Comparison of ENCODE assay signal across 8 mouse cellular contexts in genomic region chr11:59302700-59303569, GRCm38 (mm10). TPM values are rescaled to one million over a fixed set of nuclear protein-coding genes. Genes with fewer than 3 reads are reported as not detected.
A peak's percentile ranks its signal among the peaks of the same experiment; 100 is the strongest.
DNase-seq lines count a peak whose midpoint lies in the region; ATAC-seq and TF ChIP-seq lines count a peak whose summit lies in the region.

No protein-coding gene starts in this region.

- H3K27ac ChIP-seq in midbrain, embryonic 10.5 days (replicated peaks), result no peak overlapping the region
- H3K27ac ChIP-seq in midbrain, embryonic 16.5 days (ENCODE audit: low read length), result no peak overlapping the region
- H3K27ac ChIP-seq in liver, postnatal 0 days (ENCODE audit: low read depth), result no peak overlapping the region

- no peaks in the 10 kb centered on the region for H3K36me3 ChIP-seq in midbrain, embryonic 10.5 days
- H3K36me3 ChIP-seq in midbrain, embryonic 16.5 days (ENCODE audit: control insufficient read depth, insufficient read depth, low read length), result no peaks in the 10 kb centered on the region
- no peaks in the 10 kb centered on the region for H3K36me3 ChIP-seq in liver, postnatal 0 days (replicated peaks; ENCODE audit: insufficient read depth, low read length)

- peaks cover 27% of the 10 kb centered on the region for H3K4me1 ChIP-seq in midbrain, embryonic 10.5 days
- peaks cover 17% of the 10 kb centered on the region for H3K4me1 ChIP-seq in midbrain, embryonic 16.5 days (ENCODE audit: control insufficient read depth, insufficient read depth, low read length)
- peaks cover 6% of the 10 kb centered on the region; the same call in 1 of the 2 replicates for H3K4me1 ChIP-seq in liver, postnatal 0 days (ENCODE audit: insufficient read depth)

- 40% methylated on average over 10 of the region's 10 CpGs for WGBS in midbrain, embryonic 10.5 days
- WGBS in midbrain, embryonic 16.5 days, result 20% methylated on average over 9 of the region's 10 CpGs
- WGBS in liver, postnatal 0 days (ENCODE audit: insufficient replicate concordance), result 22% methylated on average over 10 of the region's 10 CpGs

- no peak overlapping the region for H3K4me3 ChIP-seq in midbrain, embryonic 10.5 days
- no peak overlapping the region for H3K4me3 ChIP-seq in midbrain, embryonic 16.5 days (ENCODE audit: low read depth, low read length)
- H3K4me3 ChIP-seq in liver, postnatal 0 days (ENCODE audit: low read depth, low read length), result no peak overlapping the region

- no peak for ATAC-seq in midbrain, embryonic 16.5 days
- peak; percentile 45 for ATAC-seq in liver, postnatal 0 days

- TF ChIP-seq EP300 in liver, postnatal 0 days (IDR thresholded peaks at IDR 0.05; ENCODE audit: low read depth), result no peak

- no peaks in the 10 kb centered on the region for H3K9me3 ChIP-seq in midbrain, embryonic 10.5 days (replicated peaks)
- H3K9me3 ChIP-seq in midbrain, embryonic 16.5 days (replicated peaks; ENCODE audit: control insufficient read depth, low read length, poor library complexity, severe bottlenecking), result no peaks in the 10 kb centered on the region
- no peaks in the 10 kb centered on the region for H3K9me3 ChIP-seq in liver, postnatal 0 days (ENCODE audit: low read length)

- peak; percentile 72 for DNase-seq in midbrain, embryonic 10.5 days (ENCODE audit: low spot score)
- DNase-seq in cerebellum, postnatal 10 days, result peak; percentile 98 to 99
- DNase-seq in frontal cortex, postnatal 25 days (ENCODE audit: low spot score in 2 of 2), result peak; percentile 79 to 87
- DNase-seq in kidney, adult 9 months, result peak; percentile 93
- peak; percentile 77 for DNase-seq in liver, postnatal 0 days
- DNase-seq in ovary, postnatal 10 days (ENCODE audit: low spot score), result peak; percentile 61
- peak; percentile 60 for DNase-seq in thymus, postnatal 36 days

- H3K27me3 ChIP-seq in midbrain, embryonic 10.5 days (ENCODE audit: low read depth, poor library complexity, severe bottlenecking), result peaks cover 92% of the 10 kb centered on the region
- peaks cover 54% of the 10 kb centered on the region for H3K27me3 ChIP-seq in midbrain, embryonic 16.5 days (ENCODE audit: control insufficient read depth, insufficient read depth, low read depth, low read length)
- H3K27me3 ChIP-seq in liver, postnatal 0 days (ENCODE audit: insufficient read depth, low read length), result peaks cover 69% of the 10 kb centered on the region

- H3K4me2 ChIP-seq in midbrain, embryonic 16.5 days (ENCODE audit: low read length), result no peak overlapping the region
- H3K4me2 ChIP-seq in liver, postnatal 0 days (ENCODE audit: low read depth, low read length), result no peak overlapping the region

- TF ChIP-seq CTCF in liver, postnatal 0 days (IDR thresholded peaks at IDR 0.05; ENCODE audit: low read depth), result peak; percentile 83

- H3K9ac ChIP-seq in midbrain, embryonic 16.5 days (ENCODE audit: low read depth, low read length), result no peak overlapping the region
- H3K9ac ChIP-seq in liver, postnatal 0 days (replicated peaks), result no peak overlapping the region

RNA-seq across cellular contexts. Expression of gene Wnt9a, which starts 3.8 kb away (rescaled TPM):
- 7.8 and 9.7 TPM in 2 replicates for polyA plus RNA-seq in midbrain, embryonic 10.5 days (2016; fragmentation: Nextera tagmentation; extraction: Ambion mirVana)
- 3.0 and 3.6 TPM in 2 replicates for polyA plus RNA-seq in midbrain, embryonic 16.5 days (2015; fragmentation: Nextera tagmentation; extraction: Ambion mirVana)
- 0.16 and 0.18 TPM in 2 replicates for polyA plus RNA-seq in liver, postnatal 0 days (2015; fragmentation: Nextera tagmentation; extraction: Ambion mirVana)

RNA-seq across cellular contexts. Expression of gene Wnt3a, which starts 12.4 kb away (rescaled TPM):
- polyA plus RNA-seq in midbrain, embryonic 10.5 days (2016; fragmentation: Nextera tagmentation; extraction: Ambion mirVana), result 5.3 and 8.7 TPM in 2 replicates
- 0.21 and 0.26 TPM in 2 replicates for polyA plus RNA-seq in midbrain, embryonic 16.5 days (2015; fragmentation: Nextera tagmentation; extraction: Ambion mirVana)
- not detected in 2 replicates for polyA plus RNA-seq in liver, postnatal 0 days (2015; fragmentation: Nextera tagmentation; extraction: Ambion mirVana)
